Mouse (Mus musculus) lung, postnatal 0 days (tissue): ENCODE results near the gene Kif1c.

Source experiments
- CTCF ChIP-seq: IDR thresholded peaks from 2 replicates; pipeline ENCODE4 v1.5.1; 2016; ENCODE audit warnings: antibody characterized with exemption, mild to moderate bottlenecking
- EP300 ChIP-seq: IDR thresholded peaks from 2 replicates; pipeline ENCODE4 v1.6.1; 2016; ENCODE audit warnings: antibody characterized with exemption, mild to moderate bottlenecking, control low read depth

GRCm38 (mm10) chr11:70726585-70726984, 26.2 kb downstream of the Kif1c start:
- TF ChIP-seq CTCF (no peak), EP300 (no peak)
